Mouse (Mus musculus) ES-Bruce4 (cell line): ENCODE data around the gene Lmnb2.

Experiments used
- CTCF ChIP-seq: IDR thresholded peaks from one replicate; pipeline ENCODE4 v1.8.1; 2011; ENCODE audit warnings: low read depth, low read length
- EP300 ChIP-seq: IDR thresholded peaks from 2 replicates; pipeline ENCODE4 v1.6.1; 2011; ENCODE audit warnings: low read depth, low read length; ENCODE audit not compliant: insufficient read depth
- POLR2A ChIP-seq: IDR thresholded peaks from one replicate; pipeline ENCODE4 v1.8.1; 2011; ENCODE audit warnings: low read length; ENCODE audit not compliant: insufficient read depth

GRCm38 (mm10) chr10:80944231-80944630 lies 26.2 kb upstream of the Lmnb2 start:
- TF ChIP-seq POLR2A = no peak
- no peak for TF ChIP-seq CTCF
- TF ChIP-seq EP300 = no peak
